Mouse (Mus musculus) hindlimb bud, embryonic 11.5 days (tissue): ENCODE measurements around the gene Chil4.
"Not testable (repeated sequence)": the region's sequence is repeated elsewhere in the genome, so short reads cannot be mapped to it uniquely, and the experiment has no call there.

Experiments
- DNase-seq: peaks from one replicate; pipeline ENCODE4 v3.0.0-alpha.2; 2012; ENCODE audit warnings: low read depth, low spot score; ENCODE audit errors: extremely low spot score

Gene Chil4

GRCm38 (mm10) chr3:106219407-106219806, at the start of gene Chil4:
Gene Chil4 (minus strand): TSS chr3:106219507.
- no peak for DNase-seq

DNA sequence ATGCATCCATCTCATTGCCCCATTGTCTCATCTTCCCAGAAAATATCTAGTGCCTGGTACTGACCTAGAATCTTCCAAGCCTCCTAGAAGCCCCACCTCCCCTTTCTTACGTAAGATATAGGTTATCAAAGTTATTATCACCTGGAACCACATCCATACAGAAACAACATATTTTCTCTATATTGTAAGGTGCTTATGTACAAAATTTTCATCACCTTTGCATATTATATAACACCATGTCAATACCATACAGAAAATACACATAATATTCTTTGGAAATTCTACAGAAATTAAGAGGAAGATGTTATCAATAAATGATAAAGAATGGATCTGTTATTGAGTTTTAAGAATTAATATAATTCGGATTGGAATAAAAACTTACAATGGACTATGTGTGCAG, 46.5 kb upstream of the Chil4 start:
- no peak for DNase-seq

GRCm38 (mm10) chr3:106264854-106265253, 45.5 kb upstream of the Chil4 start:
- DNase-seq, result no peak

DNA sequence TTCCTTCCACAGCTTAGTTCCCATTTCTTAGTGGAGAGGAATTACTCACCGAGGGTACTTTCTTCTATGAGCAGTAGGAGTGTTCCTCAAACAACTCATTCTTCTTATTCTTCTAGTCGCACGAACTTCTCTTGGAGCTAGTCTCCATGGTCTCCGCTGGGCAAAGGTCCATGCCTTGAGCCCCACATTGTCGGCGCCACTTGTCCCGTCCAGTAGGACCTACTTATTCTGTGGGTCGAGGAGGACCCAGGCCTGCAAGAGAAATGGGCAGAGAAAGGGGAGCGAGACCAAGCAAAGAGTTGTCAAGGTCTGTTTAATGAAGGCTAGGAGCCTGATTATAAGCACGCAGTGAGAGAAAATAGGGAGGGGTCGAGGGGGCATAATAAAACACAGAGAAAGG, 37.8 kb upstream of the Chil4 start:
- DNase-seq, result not testable (repeated sequence)

DNA sequence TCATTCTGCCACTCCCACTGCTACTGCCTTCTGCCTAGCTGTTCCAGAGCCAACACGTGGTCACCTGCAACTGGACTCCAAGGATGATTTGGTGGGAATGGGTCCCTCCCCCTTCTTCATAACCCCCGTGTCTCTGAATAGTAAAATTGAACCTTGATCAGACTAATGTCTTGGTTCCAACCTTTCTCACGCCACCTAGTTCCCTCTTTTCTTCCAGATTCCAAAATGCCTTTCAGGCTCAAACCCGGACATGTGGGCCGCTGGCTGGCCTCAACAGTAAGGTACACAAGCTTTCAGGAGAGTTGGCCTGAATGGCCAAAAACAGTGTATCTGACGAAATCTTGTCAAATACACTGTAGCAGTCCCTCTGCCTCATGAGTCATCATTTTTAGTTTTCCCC, 33.4 kb upstream of the Chil4 start:
- DNase-seq, result no peak

DNA sequence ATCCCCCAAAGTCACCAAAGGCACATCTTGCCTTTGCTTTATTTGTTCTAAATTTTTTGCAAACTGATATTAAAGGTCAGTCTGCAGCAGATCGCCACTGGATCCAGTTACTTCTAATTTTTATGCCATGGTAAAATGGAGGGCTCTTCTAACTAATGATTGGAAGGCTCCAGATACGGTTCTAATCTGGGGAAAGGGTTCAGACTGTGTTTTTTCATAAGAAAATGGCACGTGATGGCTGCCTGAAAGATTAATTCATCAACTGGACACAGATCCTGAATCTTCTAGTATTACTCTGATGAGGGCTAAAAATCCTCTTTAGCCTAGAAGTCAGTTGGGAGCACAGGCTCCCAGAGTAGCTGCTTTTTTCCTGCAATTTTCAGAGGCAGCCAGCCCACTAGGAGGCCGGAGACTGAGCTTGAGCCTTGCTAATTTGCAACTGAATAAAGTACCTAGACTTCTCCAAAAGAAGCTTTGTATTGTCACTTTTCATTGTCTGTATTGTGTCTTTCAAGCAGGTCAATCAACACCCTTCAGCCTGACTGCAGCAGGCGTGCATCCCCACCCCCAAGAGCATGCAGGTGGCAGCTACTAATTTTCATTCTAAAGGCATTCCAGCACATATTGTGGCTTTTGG, 31.6 kb upstream of the Chil4 start:
- not testable (repeated sequence) for DNase-seq

DNA sequence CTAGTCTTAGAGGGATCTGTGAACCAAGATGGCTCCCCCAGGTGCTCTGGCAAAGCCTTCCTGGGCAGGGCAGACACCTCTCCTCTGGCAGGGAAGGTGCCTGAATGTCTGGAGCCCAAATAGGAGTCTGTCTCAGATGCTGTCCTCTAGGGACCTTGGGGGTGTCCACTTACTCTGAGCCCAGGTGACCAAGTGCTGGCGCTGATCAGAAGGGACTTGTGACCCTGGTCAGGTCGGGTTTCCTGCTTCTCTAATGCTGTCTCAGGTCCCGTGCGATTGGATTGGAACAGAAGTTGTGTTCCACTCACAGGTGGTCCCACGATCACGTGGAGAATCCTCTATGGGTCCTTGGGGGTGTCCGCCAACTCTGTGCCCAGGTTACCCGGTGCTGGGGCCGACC, 28.1 kb upstream of the Chil4 start:
- not testable (repeated sequence) for DNase-seq

DNA sequence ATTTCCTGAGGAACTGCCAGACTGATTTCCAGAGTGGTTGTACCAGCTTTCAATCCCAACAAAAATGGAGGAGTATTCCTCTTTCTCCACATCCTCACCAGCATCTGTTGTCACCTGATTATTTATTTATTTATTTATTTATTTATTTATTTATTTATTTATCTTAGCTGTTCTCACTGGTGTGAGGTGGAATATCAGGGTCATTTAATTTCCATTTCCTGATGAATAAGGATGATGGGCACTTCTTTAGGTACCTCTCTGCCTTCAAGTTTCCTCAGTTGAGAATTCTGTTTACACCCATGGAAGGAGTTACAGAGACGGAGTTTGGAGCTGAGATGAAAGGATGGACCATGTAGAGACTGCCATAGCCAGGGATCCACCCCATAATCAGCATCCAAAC, 20.9 kb upstream of the Chil4 start:
- not testable (repeated sequence) for DNase-seq

DNA sequence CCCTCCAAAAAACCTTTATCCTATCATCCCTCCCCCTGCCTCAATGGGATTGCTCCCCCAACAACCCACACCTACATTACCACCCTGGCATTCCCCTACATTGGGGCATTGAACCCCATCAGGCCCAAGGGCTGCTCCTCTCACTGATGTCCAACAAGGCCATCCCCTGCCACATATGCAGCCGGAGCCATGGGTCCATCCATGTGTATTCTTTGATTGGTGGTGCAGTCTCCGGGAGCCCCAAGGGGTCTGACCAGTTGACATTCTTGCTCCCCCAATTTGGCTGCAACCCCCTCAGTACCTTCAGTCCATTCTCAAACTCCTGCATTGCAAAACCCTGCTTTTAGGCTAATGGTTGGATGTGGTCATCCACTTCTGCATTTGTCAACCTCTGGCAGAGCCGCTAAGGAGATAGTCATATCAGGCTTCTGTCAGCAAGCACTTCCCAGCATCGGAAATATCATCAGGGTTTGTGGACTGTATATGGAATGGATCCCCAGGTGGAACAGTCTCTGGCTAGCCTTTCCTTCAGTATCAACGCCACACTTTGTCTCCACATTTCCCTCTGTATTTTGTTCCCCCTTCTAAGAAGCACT, 20.0 kb upstream of the Chil4 start:
- no peak for DNase-seq

GRCm38 (mm10) chr3:106223391-106223790, 4.1 kb upstream of the Chil4 start:
- not testable (repeated sequence) for DNase-seq

- DNase-seq, result no peak
These were observed 2.4 kb upstream of the Chil4 start for GRCm38 (mm10) chr3:106221625-106222265.

GRCm38 (mm10) chr3:106218284-106218954, 888 bp downstream of the Chil4 start:
- DNase-seq, result not testable (repeated sequence)

- not testable (repeated sequence) for DNase-seq
These were observed 21.3 kb downstream of the Chil4 start for GRCm38 (mm10) chr3:106198030-106198429.

- DNase-seq, result not testable (repeated sequence)
These were observed 22.1 kb downstream of the Chil4 start for GRCm38 (mm10) chr3:106197246-106197645.

- DNase-seq, result no peak
These were observed 23.0 kb downstream of the Chil4 start for GRCm38 (mm10) chr3:106196276-106196675.

DNA sequence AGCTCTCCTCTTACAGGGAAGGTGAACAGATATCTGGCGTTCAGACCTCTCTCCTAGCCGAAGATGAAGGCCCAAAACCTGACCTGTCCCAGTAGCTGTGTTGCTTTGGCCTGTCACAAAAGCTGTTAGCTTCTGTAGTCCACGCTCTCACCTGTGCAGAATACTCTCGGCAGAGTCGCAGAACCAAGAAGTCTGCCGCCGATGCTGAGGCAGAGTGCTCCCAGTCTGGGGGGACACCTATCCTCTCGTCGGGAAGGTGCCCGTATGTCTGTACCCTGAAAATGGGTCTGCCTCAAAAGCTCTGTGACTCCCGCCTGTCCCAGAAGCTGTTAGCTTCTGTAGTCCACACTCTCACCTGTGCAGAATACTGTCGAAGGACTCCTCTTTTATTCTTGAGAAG, 23.8 kb downstream of the Chil4 start:
- DNase-seq, result no peak

DNA sequence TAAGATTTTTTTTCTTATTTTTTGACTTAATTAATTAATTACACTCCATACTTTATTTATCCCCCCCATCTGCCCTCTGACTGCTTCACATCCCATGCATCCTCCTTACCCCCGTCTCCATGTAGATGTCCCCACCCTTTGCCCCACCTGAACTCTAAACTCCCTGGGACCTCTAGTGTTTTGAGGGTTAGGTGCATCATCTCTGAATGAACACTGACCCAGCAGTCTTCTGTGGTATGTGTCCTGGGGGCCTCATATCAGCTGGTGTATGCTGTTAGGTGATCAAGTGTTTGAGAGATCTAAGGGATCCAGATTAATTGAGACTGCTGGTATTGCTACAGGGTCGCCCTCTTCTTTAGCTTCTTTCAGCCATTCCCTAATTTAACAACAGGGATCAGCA, 31.3 kb downstream of the Chil4 start:
- DNase-seq, result no peak

DNA sequence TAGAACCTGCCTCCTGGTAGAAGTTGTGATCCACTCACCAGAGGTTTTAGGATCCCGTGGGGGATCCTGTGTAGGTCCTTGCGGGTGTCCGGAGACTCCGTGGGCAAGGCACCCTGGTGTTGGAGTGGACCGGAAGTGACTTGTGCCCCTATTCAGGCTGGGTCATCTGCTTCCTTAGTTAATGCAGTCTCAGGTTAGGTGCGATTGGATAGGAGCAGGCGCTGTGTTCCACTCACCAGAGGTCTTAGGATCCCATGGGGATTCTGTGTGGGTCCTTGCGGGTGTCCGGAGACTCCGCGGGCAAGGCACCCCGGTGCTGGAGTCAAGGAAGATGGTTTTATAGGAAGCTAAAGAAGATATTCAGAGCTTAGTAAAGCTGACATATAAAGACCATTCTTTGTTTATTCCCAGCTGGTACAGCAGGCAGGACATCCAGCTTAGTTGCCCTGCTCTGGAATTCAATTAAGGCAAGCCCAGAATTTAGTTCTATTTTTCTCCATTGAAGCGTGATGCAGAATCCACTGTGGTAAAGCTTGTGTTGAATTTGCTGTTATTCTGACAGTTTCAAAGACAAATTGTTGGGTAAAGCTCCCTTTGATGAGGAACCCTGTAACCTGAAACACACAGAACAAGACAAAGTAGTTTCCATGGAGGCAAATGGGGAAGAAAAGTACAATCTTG, 41.7 kb downstream of the Chil4 start:
- no peak for DNase-seq

- not testable (repeated sequence) for DNase-seq
These were observed 44.3 kb downstream of the Chil4 start for GRCm38 (mm10) chr3:106174971-106175370.

GRCm38 (mm10) chr3:106172506-106172905, 46.8 kb downstream of the Chil4 start:
- DNase-seq, result not testable (repeated sequence)

DNA sequence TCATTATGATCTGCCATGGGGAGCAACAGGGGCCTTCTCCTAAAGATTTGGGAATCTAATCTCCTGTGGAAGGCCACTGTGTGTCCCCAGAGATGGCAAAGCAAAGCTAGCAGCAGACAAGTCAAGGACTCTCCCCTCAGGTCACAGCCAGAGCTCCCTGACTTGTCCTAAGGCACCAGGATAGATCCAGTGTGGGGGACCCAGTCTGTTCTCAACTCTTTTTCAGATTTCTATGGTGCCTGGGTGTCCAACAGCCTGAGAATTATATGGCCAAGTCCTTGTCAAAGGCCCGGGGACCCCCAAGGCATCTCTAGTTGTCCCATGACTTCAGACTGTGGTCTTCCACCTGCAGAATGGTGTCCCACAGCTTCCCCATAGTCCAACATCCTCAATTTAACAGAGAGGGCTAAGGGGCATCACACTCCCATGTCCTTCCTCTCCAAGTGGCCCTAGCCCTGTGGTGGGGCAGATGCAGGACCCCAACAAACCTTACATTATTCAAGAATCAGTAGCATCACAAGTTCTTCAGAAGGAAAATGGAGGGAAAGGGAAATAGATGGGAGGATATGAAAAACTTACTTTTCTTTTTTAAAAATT, 48.1 kb downstream of the Chil4 start:
- no peak for DNase-seq
